Mouse (Mus musculus) hematopoietic stem cell, adult 5-6 weeks (primary cell): Measurements from ENCODE around the gene Bmp2k. TPM values are rescaled to one million over a fixed set of nuclear protein-coding genes. Genes with fewer than 3 reads are reported as not detected.
A peak's percentile ranks its signal among the peaks of the same experiment; 100 is the strongest.

Experiments used
- ATAC-seq, 2 experiments: fragments of 125-278 bp in 1 of 2; replicated peaks in 1 of 2; 2 replicates each; pipeline ENCODE4 v1.8.0; 2016 to 2017; ENCODE audit warnings: inconsistent platforms in 2 of 2, mild to moderate bottlenecking in 2 of 2, moderate number of reproducible peaks in 2 of 2, low read depth in 1 of 2, moderate TSS enrichment in 1 of 2; ENCODE audit not compliant: low FRiP score in 2 of 2, poor library complexity in 2 of 2, severe bottlenecking in 2 of 2, insufficient read depth in 1 of 2, low TSS enrichment in 1 of 2
- total RNA-seq: library from RNA; stranded (forward); fragments of 172-1452, 232-1000 nt; gene quantifications from 2 replicates; pipeline ENCODE4 v1.2.3, GENCODE M21; 2017

The Bmp2k gene
- total RNA-seq, 1 experiment from 2014 or later: 24.8 TPM

GRCm38 (mm10) chr5:97108333-97108732 lies 110.8 kb downstream of the Bmp2k start:
- no peak for ATAC-seq

GRCm38 (mm10) chr5:97110133-97110532 lies 112.6 kb downstream of the Bmp2k start:
- ATAC-seq: no peak

- no peak for ATAC-seq
Observed at GRCm38 (mm10) chr5:97110697-97111096, 113.2 kb downstream of the Bmp2k start.

- peak; percentile 96 to 98 for ATAC-seq
Observed at GRCm38 (mm10) chr5:97111207-97111910, 113.9 kb downstream of the Bmp2k start, which contains the start of gene Paqr3. Gene Paqr3, minus strand, starts transcription at chr5:97111596.

GRCm38 (mm10) chr5:97124977-97125376 lies 127.5 kb downstream of the Bmp2k start:
- no peak for ATAC-seq

- ATAC-seq: no peak
Observed at GRCm38 (mm10) chr5:97125459-97125970, 128.0 kb downstream of the Bmp2k start.

GRCm38 (mm10) chr5:97126005-97126404 lies 128.5 kb downstream of the Bmp2k start:
- peak; percentile 72 to 75 for ATAC-seq

GRCm38 (mm10) chr5:97127284-97127683 lies 129.8 kb downstream of the Bmp2k start:
- no peak for ATAC-seq

- ATAC-seq: peak; percentile 68 to 84
Observed at GRCm38 (mm10) chr5:97128242-97129226, 131.0 kb downstream of the Bmp2k start.

- no peak for ATAC-seq
Observed at GRCm38 (mm10) chr5:97129589-97129988, 132.1 kb downstream of the Bmp2k start.

- ATAC-seq: no peak
Observed at GRCm38 (mm10) chr5:97135331-97135730, 137.8 kb downstream of the Bmp2k start.

Other genes with a start within 250 kb of the Bmp2k start
- 16.0 and 62.3 TPM in 2 replicates for gene Anxa3, start 204.3 kb upstream of the Bmp2k start, total RNA-seq
- 3.8 and 4.1 TPM in 2 replicates for gene Paqr3, start 113.9 kb downstream of the Bmp2k start, total RNA-seq